Mouse (Mus musculus) splenic B cell, adult 2 months (primary cell): ENCODE measurements at regions not wholly inside any gene's neighbourhood (a gene's known extent, or its start where the extent isn't known, plus 50 kb on each side); places are given as distances from the start of the nearest gene placed in this dataset.

ENCODE experiments used
- DNase-seq: peaks from one replicate; pipeline ENCODE4 v3.0.0-alpha.2; 2011; ENCODE audit warnings: low read depth, low spot score
- H3K27me3 ChIP-seq: 2 replicates; pipeline ENCODE4 v1.6.1; 2012; ENCODE audit warnings: mild to moderate bottlenecking, low read length, moderate library complexity, mixed read lengths; ENCODE audit not compliant: control insufficient read depth, poor library complexity, insufficient read depth, severe bottlenecking
- H3K36me3 ChIP-seq: 2 replicates; pipeline ENCODE4 v1.6.1; 2012; ENCODE audit warnings: mild to moderate bottlenecking, low read length, moderate library complexity, mixed read lengths; ENCODE audit not compliant: control insufficient read depth, poor library complexity, insufficient read depth, severe bottlenecking

DNA sequence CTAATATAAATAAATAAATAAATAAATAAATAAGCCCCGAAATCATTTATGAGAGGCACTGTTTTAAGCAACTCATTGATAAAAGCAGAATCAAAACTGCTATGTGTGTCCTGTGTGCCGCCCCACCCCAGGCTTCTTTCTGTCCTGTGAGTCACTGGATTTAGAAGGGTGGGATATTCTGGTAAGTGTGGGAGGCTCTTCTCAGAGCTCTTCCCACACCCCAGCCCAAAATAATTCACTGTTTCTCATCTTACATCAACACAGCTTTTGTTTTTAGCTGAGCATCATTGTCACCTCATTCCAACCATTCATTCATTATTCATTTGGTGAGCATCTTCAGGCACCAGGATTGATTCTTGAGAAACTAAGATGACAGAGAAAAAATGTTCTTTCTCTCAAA is 118.4 kb downstream of the Barx2 start:
- no peak for DNase-seq
- no peaks in the 10 kb centered on the region for H3K36me3 ChIP-seq
- H3K27me3 ChIP-seq, result no peaks in the 10 kb centered on the region

DNA sequence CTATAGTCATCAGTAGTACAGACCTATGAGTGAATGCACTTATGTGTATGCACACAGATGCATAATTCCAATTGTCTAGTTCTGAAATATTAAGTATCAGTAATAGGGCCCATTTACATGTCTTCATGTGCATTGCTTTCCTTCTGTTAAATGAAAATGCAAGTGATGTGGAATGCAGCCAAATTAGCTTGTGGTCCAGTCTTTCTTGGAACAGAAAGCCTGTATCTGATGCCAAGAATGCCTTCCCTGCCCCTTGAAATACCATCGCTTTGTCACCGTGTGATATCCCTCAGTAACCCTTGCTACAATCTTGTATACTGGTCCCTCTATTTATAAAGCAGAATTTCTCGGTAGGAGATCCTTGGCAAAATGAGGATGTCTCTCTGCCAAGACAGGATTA is 137.3 kb downstream of the Barx2 start:
- Histone ChIP-seq H3K36me3 (no peaks in the 10 kb centered on the region), H3K27me3 (no peaks in the 10 kb centered on the region)
- no peak for DNase-seq

DNA sequence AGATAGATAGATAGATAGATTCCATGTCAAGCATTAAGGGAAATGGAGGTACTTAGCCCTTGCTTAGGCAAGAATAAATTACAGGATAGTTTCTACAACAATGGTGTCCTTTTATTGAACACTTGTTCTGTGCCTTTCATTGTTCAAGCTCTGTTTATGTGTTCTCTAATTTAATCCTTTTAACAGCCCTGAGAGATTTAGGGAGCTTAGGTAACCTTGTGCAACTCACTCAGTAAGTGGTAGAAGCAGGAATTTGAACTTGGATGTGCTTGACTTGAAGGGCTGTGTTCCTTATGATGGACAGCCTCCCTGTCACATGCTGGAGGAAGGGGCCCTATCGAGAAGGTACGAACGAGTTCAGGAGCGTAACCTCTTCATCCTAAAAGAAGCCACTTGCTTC is 147.9 kb downstream of the Barx2 start:
- Histone ChIP-seq H3K27me3 (no peaks in the 10 kb centered on the region), H3K36me3 (no peaks in the 10 kb centered on the region)
- no peak for DNase-seq

DNA sequence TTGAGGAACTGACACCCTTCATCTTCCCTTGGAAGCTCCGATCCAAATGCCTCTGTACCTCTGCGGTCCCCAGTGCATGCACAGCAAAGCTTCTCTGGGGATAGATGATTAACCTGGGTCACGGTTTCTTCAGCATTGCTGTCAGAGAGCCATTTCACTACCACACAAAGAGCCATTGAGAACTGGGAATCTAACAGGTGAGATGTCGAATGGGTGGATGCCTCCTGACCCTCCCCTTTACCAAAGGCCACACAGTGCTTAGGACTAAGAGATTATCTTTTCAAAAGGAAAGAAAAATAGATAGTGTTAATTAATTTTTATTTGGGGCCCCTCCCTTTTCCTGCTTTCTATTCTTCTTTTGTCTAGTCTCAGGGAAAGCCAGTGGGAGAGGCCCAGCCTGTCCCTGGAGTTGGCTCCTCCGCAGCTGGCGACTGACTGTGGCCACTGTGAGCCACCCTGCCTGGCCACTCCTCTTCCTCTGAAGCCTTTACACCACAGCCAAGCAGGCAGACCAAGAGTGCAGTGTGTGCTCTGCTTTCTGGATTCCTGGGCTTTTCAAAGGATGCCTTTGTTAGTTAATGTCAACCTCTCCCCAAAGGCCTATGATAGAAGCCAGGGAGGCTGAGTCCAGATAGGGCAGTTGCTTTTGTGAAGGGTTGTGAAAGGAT is 155.2 kb downstream of the Barx2 start:
- Histone ChIP-seq H3K27me3 (no peaks in the 10 kb centered on the region), H3K36me3 (no peaks in the 10 kb centered on the region)
- no peak for DNase-seq

DNA sequence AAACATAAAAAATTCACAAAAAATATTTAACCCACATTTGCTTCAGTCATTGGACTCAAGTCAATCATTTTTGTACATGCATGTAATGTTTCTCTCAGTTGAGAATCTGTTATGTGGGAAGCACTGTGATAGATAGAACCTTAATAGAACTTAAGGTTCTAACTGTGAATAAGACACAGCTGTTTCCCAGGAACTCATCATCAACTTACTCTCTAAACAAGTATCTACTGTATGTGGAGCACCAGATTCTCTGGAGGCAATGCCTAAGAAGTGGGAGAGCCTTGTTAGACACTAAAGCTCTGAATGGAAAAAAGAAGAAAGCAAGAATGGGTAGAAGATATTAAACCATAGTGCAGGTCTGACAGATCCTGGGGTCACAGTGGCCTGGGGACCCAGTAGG is 182.8 kb downstream of the Barx2 start:
- DNase-seq, result no peak
- no peaks in the 10 kb centered on the region for H3K36me3 ChIP-seq

DNA sequence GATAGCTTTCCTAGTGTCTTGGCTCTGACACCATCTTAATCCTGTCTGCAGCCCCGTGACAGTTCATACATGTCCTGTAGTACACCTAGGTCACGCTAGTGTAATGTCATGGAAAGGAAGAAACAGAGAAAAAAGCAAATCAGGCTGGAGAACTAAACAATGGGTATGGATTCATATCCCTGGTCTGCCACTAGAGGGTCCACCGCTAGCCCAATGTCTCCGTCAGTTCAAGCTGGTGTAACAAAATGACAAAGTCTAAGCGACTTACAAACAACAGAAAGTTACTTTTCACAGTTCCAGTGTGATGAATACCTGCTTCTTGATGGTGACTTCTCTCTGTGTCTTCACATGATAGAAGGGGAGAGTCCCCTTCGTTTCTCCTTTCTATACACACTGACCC is 194.0 kb downstream of the Barx2 start:
- no peaks in the 10 kb centered on the region for H3K36me3 ChIP-seq
- H3K27me3 ChIP-seq, result no peaks in the 10 kb centered on the region
- no peak for DNase-seq

More for the DNA sequence above, 182.8 kb downstream of the Barx2 start:
- no peaks in the 10 kb centered on the region for H3K27me3 ChIP-seq

DNA sequence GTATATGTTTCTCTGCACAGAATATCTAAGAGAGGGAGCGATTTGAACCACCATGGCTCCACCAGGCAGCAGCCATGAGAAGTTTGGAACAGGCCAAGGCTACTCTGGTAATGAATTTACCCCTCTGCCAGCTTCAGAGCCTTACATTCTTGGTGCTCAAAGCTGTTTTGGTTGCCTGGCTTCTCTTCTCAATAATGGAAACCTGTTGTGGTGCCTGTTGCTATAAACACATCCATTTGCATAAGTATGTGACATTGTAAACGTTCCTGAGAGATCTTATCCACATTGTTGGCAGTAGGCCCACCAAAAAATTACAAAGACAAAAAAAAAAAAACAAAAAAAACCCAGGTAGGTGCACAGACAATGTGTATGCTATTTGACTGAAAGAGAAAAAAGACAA is 203.2 kb downstream of the Barx2 start:
- no peaks in the 10 kb centered on the region for H3K27me3 ChIP-seq
- DNase-seq, result no peak
- no peaks in the 10 kb centered on the region for H3K36me3 ChIP-seq

DNA sequence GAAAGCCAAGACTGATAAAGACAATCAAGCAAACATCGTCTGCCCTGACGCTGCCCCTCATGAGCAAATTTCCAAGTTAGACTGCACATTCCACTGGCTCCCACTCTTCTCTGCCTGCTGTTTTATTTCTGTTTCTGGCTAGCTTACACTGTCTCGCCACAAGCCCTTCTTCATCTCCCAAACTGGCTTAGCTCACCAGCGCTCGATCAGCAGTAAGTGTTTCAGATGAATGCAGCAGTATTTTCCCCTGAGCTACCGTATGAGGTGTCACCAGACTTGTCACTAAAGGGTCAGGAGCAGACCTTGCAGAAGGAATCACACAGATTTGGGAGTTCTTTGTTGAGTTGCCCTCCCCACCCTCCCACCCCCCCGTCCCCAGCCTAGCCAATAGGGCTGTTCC is 206.6 kb downstream of the Barx2 start:
- Histone ChIP-seq H3K27me3 (no peaks in the 10 kb centered on the region), H3K36me3 (no peaks in the 10 kb centered on the region)
- no peak for DNase-seq

DNA sequence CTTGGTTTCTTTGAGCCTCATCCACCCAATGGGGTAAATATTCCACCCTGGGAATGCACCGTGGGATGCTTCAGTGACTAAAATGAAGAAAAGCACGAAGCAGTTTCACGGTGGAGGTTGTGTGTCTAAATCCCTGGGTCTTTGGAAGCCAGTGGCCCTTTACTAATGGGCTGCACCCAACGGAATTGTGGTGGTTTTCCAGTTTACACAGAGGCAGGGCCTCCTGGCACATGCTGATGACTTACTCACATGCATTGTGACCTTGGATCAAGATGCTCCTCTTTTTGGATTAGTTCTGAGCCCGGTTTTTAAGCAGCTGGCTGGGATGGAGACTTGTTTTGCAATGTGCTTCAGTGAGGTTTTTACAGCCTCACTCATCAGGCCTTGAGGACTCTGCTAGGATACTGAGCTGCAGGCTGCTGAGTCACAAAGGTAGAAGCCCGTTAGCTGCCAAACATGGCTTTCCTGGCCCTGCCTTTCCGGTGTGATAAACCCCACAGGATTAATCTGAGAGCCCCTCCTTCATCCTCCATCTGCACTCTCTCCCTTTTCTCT is 222.3 kb downstream of the Barx2 start:
- Histone ChIP-seq H3K36me3 (no peaks in the 10 kb centered on the region), H3K27me3 (no peaks in the 10 kb centered on the region)
- DNase-seq, result no peak

DNA sequence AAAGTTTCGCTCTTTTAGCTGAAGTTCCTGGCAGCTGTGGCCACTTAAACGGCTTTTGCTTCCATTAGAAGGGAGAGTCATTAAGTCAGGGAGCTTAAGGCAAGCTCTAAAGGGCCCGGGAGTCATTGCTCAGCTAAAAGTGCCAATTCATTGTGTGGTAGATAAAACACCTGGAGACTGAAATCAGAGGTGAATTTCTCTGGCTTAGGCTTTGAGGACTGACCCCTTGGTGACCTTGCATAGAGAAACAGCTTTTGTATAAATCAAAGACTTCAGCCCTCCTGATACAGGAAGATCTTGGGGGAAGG is 224.1 kb upstream of the Tmem45b start:
- H3K36me3 ChIP-seq, result no peaks in the 10 kb centered on the region
- DNase-seq, result no peak
- no peaks in the 10 kb centered on the region for H3K27me3 ChIP-seq

DNA sequence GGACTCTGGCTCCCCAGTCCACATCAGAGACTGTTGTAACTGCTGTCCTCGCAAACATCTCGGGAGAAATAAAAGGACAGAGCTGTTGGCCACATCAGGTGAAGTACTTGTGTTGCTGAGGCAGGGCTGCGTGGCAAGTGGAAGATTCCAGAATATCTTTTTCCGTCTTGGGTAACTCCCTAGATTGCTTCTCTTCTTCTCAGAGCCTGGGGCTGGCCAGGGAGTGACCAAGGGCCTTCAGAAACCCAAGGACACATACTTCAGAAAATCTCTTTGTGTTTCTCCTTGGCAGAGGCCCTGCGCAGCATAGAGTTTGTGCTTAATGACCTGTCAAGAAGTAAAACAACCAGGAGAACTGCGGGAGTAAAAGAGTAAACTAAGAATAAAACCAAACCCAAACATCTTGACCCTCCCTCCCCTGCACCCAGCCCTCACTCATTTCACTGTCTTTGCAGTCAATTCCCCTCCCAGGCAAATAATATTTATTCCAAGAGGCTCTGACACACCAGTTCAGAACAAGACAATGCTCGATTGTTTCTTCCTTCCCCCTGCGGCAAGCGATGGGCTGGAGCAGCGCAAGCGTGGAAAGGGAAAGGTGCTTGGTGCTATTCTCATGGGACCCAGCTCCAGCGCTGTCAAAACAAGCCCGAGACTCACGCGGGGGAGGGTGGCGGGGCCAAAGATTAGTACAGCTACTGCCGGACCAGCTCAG is 223.6 kb upstream of the Tmem45b start:
- no peaks in the 10 kb centered on the region for H3K36me3 ChIP-seq
- no peaks in the 10 kb centered on the region for H3K27me3 ChIP-seq
- no peak for DNase-seq

DNA sequence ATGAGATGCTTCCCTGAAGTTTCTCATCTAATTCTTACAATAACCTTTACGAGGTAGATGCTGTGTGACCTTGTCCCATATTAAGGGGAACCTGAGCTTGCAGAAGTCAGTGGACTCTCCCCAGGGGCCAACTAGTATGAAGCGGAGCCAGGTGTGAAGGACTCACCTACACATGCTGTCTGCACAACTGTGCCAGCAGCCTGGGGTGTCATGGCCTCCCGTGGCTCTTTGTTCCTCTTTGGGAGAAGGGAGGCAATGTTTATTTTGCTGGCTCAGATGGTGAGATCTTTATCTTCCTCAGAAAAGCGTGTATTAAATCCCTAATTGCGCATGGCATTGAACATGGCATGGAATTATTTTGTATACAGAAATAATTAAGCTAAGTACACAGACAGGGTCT is 222.2 kb upstream of the Tmem45b start:
- Histone ChIP-seq H3K36me3 (no peaks in the 10 kb centered on the region), H3K27me3 (no peaks in the 10 kb centered on the region)
- DNase-seq, result no peak

DNA sequence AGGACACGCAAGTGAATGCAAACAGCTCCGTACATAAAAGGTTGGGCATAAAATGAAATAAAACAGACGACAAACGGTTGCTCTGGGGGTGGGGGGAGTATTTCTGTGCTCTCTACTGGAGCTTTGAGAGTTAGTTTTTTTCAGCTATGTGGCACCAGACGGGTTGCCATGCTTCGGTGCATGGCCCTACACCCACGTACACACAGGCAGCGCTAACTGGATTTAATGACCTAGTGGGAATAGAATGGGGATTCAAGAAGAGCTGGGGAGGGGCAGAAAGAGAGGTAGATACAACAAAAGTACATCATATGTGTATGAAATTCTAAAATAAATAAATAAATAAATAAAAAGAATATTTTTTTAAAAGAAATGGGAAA is 220.5 kb upstream of the Tmem45b start:
- no peaks in the 10 kb centered on the region for H3K36me3 ChIP-seq

DNA sequence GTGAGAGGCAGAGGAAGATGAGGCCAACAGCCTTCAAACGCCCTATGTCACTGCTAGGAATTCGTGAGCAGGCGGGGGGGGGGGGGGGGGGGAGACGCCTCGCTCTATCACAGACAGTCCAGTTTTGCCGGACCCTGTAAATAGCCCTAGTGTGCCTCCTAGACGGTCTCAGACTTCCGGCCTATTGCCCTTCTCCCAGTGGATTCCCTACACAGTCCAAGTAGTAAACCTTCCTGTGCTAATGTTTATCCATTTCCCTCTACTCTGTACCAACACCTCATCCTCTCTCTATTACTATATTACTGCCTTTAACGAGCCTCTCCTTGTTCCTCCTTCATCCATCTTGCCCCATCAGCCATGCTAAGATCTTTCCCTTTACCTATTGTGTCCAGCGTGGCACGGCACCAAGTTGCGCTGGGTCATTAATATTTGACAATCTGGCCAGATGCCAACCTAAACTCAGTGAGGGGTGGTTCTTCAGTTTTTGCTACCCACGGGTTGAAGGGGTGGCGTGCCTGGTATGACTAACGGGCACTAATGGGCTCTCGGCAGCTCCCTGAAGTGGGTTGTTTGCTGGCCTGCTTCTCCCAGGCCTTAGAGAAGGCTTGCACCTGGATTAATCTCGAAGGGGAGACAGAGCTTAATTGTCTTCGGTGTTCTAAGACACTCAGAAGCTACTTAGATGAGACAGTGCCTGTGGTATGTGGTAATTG is 220.0 kb upstream of the Tmem45b start:
- H3K27me3 ChIP-seq, result no peaks in the 10 kb centered on the region
- no peaks in the 10 kb centered on the region for H3K36me3 ChIP-seq
- no peak for DNase-seq

More for the DNA sequence above, 220.5 kb upstream of the Tmem45b start:
- no peaks in the 10 kb centered on the region for H3K27me3 ChIP-seq
- no peak for DNase-seq

DNA sequence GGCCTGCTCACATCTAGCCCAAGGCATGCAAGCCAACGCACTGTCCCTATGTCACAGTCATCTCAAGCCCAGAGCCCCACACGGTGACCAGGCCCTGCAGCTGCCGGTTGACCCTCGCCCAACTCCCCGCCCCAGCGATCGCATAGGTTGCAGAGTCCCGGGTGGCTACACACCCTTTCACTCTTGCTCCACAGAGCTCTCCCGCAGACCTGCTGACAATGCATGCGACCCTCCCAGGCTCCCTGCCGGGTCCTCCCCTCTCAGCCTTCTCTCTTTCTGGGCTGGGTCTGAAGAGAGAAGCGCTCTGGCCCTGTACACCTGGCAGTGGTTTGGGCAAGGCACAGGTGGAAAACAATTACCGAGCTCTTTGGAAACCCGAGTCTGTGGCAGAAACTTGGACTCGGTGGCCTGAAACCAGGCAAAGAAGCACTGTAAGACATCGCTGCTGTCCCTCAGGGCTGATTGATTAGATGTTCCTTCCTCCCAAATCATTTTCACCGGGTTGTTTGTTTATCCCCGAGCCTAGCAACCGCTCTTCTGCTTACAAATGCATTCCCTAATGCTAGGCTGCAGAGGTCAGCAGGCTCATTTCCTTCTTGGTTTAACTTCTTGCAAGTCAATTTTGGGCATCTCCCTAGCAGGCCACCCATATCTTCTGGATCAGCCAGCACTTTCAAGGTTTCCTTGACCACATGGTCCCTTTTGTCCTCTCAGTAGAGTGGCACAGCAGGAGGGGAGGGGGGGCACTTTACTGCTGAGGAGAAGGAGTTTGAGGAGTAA is 219.2 kb upstream of the Tmem45b start:
- Histone ChIP-seq H3K27me3 (no peaks in the 10 kb centered on the region), H3K36me3 (no peaks in the 10 kb centered on the region)
- DNase-seq, result no peak
